Mouse (Mus musculus): ENCODE results near the gene Sema3b.
"Not testable (repeated sequence)": the region's sequence is repeated elsewhere in the genome, so short reads cannot be mapped to it uniquely, and the experiment has no call there.

Sema3b gene

DNA sequence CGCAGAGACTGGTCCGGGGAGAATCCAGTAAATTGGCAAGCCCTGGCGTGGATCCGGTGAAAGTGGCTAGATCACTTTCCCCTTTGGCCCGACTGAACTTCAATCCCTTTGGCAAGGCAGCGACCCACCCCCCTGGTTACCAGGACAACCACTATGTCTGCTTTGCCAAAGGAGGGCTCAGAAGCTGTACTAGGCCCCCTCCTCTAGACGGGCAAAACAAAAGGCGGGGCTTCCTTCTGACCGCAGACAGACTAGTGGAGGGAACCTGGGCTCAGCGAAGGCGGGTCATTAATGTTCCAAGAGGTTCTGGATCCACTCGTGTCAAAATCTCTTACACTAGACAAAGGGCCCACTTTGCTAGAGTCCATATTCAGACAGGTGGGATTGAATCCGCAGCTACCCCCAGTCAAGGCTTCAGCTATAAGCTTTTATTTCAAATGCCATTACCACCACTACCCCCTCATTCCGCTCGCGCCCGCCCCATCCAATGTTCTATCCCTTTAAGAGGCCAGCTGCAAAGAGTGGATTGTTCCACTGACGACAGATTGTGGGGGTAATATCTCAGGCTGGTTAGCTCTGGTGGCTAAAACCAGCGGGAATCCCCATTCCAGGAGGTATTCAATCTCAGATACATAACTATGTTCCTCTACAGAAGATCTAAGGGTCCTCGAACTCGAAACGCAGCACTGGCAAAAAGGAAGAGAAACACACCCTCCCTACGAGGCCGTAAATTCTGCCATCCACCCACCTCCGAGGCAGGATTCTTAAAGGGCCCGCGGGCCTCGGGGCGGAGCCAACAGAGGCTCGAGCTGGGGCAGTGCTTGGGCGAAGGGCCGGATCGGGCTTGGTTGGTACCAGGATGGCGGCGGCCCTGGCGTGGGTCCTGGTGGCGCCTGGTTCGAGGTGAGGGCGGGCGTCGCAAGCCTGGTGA lies 40.4 kb downstream of the Sema3b start:
- peak; percentile 84 for DNase-seq

DNA sequence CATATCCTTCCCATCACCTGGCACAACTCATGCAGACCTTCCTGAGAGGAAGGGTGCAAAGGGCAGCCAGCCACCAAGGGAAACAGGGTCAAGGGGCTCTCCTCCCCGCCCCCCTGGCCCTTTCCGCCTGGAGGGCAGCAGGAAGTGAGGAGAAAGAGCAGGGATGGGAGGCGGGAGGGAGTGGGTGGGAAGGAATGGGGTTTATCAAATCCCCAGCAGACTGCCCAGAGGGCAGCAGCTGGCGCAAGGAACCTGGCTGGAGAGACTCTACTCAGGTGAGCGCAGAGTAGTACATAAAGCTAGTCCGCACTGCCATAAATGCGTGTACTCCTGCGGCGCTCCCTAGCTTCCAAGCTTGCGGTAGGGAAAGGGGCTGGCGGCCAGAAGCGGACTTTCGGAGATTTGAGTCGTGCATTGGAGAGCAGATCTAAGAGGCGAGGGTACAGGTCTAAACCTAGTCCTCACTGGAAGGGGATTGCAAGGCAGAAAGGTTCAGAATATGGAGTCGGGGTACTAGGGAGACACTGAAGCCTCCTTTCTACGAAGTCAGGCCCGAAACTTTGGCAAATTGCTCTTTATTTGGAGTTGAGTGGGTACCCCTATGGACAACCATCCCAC lies 41.2 kb downstream of the Sema3b start, which contains the start of gene Hyal2:
Hyal2 (plus strand) TSS at position 244 of the 618 bp plus-strand sequence.
- no peak for DNase-seq

DNA sequence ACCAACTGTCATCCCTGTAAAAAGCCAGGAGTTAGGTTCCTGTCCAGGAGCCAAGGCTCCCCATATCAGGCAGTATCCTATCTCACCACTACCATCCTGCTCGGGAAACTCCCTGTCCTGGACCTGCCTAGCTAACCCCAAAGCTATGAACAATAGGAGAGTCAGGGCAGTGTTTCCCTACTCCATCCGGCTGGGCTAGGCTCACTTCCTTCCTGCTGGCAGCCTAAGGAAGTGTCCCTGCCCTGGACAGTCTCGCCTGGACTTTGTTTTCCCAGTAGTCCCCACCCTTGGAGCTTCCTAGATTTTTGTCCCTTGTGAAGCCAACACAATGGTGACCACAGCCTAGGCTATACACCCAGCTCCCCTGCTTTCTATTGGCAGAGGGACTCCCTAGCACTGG lies 42.2 kb downstream of the Sema3b start:
- no peak for DNase-seq

DNA sequence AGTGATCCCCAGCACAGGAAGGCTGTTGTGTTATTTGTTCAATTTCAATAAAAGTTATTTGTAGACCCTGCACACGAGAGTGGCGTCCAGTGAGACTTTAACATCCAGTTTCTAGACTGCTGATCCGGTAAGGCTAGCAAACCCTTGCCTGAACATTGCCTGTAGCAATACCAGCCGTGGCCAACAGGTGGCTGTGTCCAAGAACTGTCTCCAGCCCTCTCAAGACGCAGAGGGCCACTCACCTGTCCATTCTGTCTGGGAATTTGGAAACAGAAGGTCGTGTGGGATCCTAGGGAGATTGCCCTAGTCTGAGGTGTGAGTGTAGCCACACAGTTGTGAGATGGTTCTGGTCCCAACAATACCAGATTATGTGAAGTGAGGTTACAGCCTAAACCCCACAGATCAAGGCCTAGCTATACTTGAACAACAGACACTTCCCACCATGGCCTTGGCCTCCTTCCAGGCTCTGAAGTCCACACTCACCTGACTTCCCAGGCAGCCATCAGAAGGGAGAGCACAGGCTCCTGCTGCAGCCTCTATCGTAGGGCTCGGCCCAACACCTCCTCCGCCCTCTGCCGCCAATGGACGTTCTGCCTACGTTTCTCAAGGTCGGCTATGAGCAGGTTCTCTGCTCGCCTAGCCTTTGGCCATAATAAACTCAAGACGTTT lies 42.9 kb downstream of the Sema3b start:
- peak; percentile 79 for DNase-seq

DNA sequence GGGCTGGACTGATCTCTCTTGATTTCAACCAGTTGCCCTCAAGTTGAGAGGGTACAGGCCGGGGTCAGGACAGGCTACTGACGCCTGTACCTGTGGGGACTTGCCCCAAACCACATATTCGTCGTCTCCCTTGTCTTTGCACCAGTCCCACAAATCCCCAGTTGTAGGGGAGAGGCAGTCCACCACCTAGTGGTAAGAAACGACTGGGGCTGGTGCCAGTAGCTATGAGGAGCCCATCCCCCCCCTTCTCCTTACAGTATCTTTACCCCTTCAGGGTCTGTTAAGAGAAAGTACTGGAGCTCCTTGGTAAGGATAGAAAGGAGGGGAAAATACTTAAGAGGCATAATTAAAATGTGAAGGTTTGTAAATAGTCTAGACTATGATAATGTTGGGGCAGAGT lies 43.5 kb downstream of the Sema3b start:
- DNase-seq, result not testable (repeated sequence)

- DNase-seq, result peak; percentile 95
Measured at GRCm38 (mm10) chr9:107563029-107563581, 45.9 kb downstream of the Sema3b start, which contains the start of gene Tusc2. TSS of gene Tusc2 (plus strand) at chr9:107563255.

- no peak for DNase-seq
Measured at GRCm38 (mm10) chr9:107556346-107556745, 52.7 kb downstream of the Sema3b start.

DNA sequence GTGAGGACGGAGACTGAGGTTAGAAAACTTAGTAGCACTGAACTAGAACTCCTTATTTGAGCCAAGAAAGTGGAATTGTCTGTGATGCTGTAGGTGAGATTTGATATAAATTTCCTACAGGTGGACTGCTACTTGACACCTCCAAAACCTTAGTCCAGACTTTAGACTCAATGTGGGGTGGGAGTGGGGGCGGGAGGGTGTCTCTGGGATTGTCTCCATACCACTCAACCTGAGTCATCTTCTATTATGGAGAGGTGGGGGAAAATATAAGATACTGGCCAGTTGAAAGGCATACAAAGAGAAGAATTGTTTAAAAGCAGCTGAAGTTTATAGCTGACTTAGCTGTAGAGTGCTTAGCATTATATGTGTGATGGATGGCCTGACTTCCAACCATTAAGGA lies 53.3 kb downstream of the Sema3b start:
- DNase-seq, result no peak

DNA sequence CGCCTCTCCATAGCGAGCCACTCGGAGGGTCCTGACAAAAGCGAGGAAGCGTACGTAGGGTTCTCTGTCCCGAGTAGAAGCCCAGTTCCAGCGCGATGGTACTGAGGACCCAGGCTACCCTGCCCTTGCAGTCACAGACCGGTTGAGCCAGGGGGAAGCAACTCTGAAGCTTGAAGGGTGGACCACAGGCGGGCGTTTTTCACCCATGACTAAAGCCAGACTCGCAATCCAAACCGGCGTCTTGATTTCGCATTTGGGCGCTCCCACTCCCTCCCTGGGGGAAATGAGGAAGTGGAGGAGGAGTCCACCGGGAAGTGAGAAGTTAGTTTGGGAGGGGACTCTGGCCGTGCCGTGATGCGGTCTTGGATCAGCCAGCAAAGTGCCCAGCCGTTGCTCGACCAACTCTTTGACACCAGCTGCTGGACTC lies 54.0 kb downstream of the Sema3b start:
- no peak for DNase-seq

DNA sequence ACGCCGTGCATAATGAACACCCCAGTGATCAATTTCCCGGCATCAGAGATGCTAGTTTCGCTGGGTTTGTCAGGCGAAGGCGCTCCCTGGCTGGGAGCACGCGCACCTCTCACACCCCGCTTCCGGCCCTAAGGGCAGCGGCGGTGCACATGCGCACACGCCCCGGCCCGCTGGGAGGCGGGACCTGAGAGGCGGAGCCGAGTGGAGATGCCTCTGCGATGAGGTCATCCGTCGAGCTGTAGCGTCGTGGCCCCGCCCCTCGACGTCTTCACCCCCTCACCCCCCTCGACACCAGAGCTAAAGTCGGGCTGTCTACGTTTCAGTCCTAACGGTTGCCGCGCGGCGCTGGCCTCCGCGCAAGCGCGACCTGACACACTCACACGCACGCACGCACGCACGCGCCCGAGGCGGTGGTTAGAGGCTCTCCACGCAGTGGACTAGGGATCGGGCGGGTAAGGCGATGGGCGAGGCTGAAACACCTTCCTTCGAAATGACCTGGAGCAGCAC lies 54.7 kb downstream of the Sema3b start:
- peak; percentile 96 for DNase-seq

GRCm38 (mm10) chr9:107553541-107554318 lies 55.3 kb downstream of the Sema3b start:
- DNase-seq, result peak; percentile 75

GRCm38 (mm10) chr9:107552690-107553393 lies 56.2 kb downstream of the Sema3b start:
- no peak for DNase-seq

DNA sequence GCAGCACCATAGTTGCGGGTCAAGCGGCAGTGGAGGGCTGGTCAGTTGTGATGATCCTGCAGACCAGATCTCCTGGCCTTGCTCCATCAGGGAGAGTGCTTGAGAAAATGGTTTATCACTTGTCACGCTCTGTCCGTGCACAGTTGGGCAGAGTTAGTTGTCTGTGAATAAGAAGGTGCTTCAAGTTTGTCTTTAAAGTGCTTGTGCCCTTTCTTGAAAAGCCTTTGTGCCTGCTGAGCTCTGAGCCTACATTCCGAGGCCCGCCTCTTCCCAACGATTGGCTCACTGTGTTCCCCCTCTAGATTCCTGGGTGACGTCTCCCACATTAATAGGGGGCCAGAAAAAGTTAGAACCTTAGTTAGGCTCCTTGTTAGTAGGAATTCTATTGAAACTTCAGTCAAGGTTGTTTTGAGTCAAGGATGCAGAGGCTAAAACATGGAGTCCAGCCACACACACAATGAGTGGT lies 57.1 kb downstream of the Sema3b start:
- DNase-seq, result no peak

- DNase-seq, result no peak
Measured at GRCm38 (mm10) chr9:107551117-107551889, 57.7 kb downstream of the Sema3b start, which contains the start of gene Rassf1. TSS of gene Rassf1 (plus strand) at chr9:107551555.

DNA sequence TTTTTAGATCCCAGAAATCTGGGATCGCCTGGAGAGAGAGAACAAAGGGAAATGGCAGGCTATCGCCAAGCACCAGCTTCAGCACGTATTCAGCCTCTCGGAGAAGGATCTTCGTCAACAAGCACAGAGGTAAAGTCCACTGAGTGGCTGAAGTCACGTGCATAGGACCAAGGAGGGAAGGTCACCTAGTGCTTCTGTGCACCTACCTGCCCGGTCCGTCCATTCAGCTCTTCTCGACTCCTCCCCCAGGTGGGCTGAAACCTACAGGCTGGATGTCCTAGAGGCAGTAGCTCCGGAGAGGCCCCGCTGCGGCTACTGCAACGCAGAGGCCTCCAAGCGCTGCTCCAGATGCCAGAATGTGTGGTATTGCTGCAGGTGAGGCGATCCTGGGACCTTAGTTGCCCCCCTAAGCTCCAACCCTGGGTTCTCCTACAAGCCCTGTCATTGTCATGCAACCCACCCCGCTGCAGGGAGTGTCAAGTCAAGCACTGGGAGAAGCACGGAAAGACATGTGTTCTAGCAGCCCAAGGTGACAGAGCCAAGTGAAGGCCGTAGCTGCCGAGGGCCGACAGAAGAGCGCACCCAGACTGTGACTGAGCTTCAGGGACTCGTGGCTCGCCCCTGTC lies 58.4 kb downstream of the Sema3b start:
- no peak for DNase-seq

- DNase-seq, result no peak
Measured at GRCm38 (mm10) chr9:107549297-107550074, 59.5 kb downstream of the Sema3b start.

GRCm38 (mm10) chr9:107548820-107549219 lies 60.2 kb downstream of the Sema3b start:
- DNase-seq, result no peak

DNA sequence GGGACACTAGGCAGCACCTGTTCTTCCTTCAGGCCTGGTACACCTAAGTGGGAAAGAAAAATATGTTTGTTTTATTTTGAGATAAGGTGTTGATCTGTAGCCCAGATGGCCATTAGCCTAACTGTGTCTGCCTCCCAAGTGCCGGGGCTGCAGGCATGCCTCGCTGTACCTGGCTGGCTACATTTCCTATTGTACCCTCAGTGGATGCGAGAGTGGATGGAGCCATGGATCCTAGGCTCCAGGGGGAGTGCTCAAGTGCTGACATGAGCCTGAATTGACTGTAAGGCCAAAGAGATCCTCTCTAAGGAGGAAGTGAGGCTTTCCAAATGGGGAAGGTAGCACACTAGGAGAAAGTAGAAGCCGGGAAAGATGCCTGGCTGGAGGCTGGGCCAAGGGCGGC lies 61.1 kb downstream of the Sema3b start:
- DNase-seq, result no peak

All from cerebellum, adult 11-12 months (tissue).